Mouse (Mus musculus) C2C12 (cell line): ENCODE results near the gene Rasgrp3.

Source experiments
- CEBPB ChIP-seq: IDR thresholded peaks from one replicate; pipeline ENCODE4 v1.6.1; 2011; ENCODE audit warnings: low read depth, mild to moderate bottlenecking, control low read depth, moderate library complexity
- CTCF ChIP-seq: IDR thresholded peaks from one replicate; pipeline ENCODE4 v1.5.1; 2011; ENCODE audit not compliant: control insufficient read depth, insufficient read depth, insufficient read length
- FOSL1 ChIP-seq: IDR thresholded peaks from one replicate; pipeline ENCODE4 v1.8.0; 2011; ENCODE audit warnings: mild to moderate bottlenecking, low read length; ENCODE audit not compliant: poor library complexity, insufficient read depth, severe bottlenecking
- MAX ChIP-seq: IDR thresholded peaks from one replicate; pipeline ENCODE4 v1.6.1; 2011; ENCODE audit warnings: mild to moderate bottlenecking, control low read depth
- MYOD1 ChIP-seq: IDR thresholded peaks from one replicate; pipeline ENCODE4 v1.6.1; 2011; ENCODE audit warnings: low read depth; ENCODE audit not compliant: control insufficient read depth, insufficient read length
- USF1 ChIP-seq: IDR thresholded peaks from one replicate; pipeline ENCODE4 v1.6.1; 2011; ENCODE audit warnings: low read depth, mild to moderate bottlenecking, control low read depth, moderate library complexity

- TF ChIP-seq CTCF (no peak), MAX (no peak), CEBPB (no peak), MYOD1 (no peak), USF1 (no peak), FOSL1 (no peak)
Measured at GRCm38 (mm10) chr17:75558041-75558440, 122.3 kb downstream of the Rasgrp3 start.
